Mouse (Mus musculus) layer of hippocampus, adult 2 months (tissue): ENCODE measurements at regions not wholly inside any gene's neighbourhood (a gene's known extent, or its start where the extent isn't known, plus 50 kb on each side); places are given as distances from the start of the nearest gene placed in this dataset.
A peak's percentile ranks its signal among the peaks of the same experiment; 100 is the strongest.

Experiments
- DNase-seq, 2 experiments: peaks; one replicate each; pipeline ENCODE4 v3.0.0; 2022; ENCODE audit warnings: low spot score in 2 of 2
- H3K27ac ChIP-seq: fragments of 200-600 bp; 2 replicates; pipeline ENCODE4 v1.8.1; 2022
- H3K4me3 ChIP-seq: fragments of 200-600 bp; 2 replicates; pipeline ENCODE4 v1.8.1; 2022; ENCODE audit warnings: mild to moderate bottlenecking
- CTCF ChIP-seq: fragments of 200-600 bp; conservative IDR thresholded peaks from 2 replicates; pipeline ENCODE4 v1.8.1; 2022; ENCODE audit warnings: antibody characterized with exemption, mild to moderate bottlenecking, moderate library complexity

GRCm38 (mm10) chr1:91640551-91640950, 100.2 kb downstream of the Asb1 start:
- Histone ChIP-seq H3K4me3 (no peak overlapping the region), H3K27ac (no peak overlapping the region)
- DNase-seq = no peak
- no peak for TF ChIP-seq CTCF

GRCm38 (mm10) chr1:91658991-91659441, 118.7 kb downstream of the Asb1 start:
- Histone ChIP-seq H3K4me3 (no peak overlapping the region), H3K27ac (no peak overlapping the region)
- no peak for TF ChIP-seq CTCF
- no peak for DNase-seq

- TF ChIP-seq CTCF = no peak
- DNase-seq = no peak
- H3K27ac ChIP-seq = no peak overlapping the region
- H3K4me3 ChIP-seq = no peak overlapping the region
These were observed 119.1 kb downstream of the Asb1 start for GRCm38 (mm10) chr1:91659486-91659885.

- Histone ChIP-seq H3K4me3 (no peak overlapping the region), H3K27ac (no peak overlapping the region)
- TF ChIP-seq CTCF = no peak
- DNase-seq = no peak
These were observed 122.9 kb downstream of the Asb1 start for GRCm38 (mm10) chr1:91663289-91663688.

- DNase-seq = peak in 1 of 2 experiments; percentile 3
- TF ChIP-seq CTCF = no peak
- H3K27ac ChIP-seq = no peak overlapping the region
- no peak overlapping the region for H3K4me3 ChIP-seq
These were observed 124.3 kb downstream of the Asb1 start for GRCm38 (mm10) chr1:91664622-91665021.

GRCm38 (mm10) chr1:91668530-91668929, 128.2 kb downstream of the Asb1 start:
- H3K4me3 ChIP-seq = no peak overlapping the region
- no peak for TF ChIP-seq CTCF
- no peak for DNase-seq
- H3K27ac ChIP-seq = no peak overlapping the region

GRCm38 (mm10) chr1:91670980-91671379, 130.3 kb upstream of the Twist2 start:
- DNase-seq = no peak
- H3K4me3 ChIP-seq = no peak overlapping the region
- no peak for TF ChIP-seq CTCF
- H3K27ac ChIP-seq = no peak overlapping the region

- DNase-seq = no peak
- no peak for TF ChIP-seq CTCF
- no peak overlapping the region for H3K4me3 ChIP-seq
- no peak overlapping the region for H3K27ac ChIP-seq
These were observed 127.1 kb upstream of the Twist2 start for GRCm38 (mm10) chr1:91674082-91674655.

- no peak for TF ChIP-seq CTCF
- H3K27ac ChIP-seq = no peak overlapping the region
- no peak overlapping the region for H3K4me3 ChIP-seq
- DNase-seq = no peak
These were observed 124.2 kb upstream of the Twist2 start for GRCm38 (mm10) chr1:91677062-91677461.

- Histone ChIP-seq H3K27ac (no peak overlapping the region), H3K4me3 (no peak overlapping the region)
- DNase-seq = no peak
- TF ChIP-seq CTCF = no peak
These were observed 122.5 kb upstream of the Twist2 start for GRCm38 (mm10) chr1:91678789-91679188.

GRCm38 (mm10) chr1:91685031-91685430, 116.2 kb upstream of the Twist2 start:
- no peak for TF ChIP-seq CTCF
- Histone ChIP-seq H3K27ac (no peak overlapping the region), H3K4me3 (no peak overlapping the region)
- DNase-seq = no peak

- H3K4me3 ChIP-seq = no peak overlapping the region
- DNase-seq = no peak
- no peak for TF ChIP-seq CTCF
- H3K27ac ChIP-seq = no peak overlapping the region
These were observed 115.5 kb upstream of the Twist2 start for GRCm38 (mm10) chr1:91685789-91686188.

GRCm38 (mm10) chr1:91691601-91692000, 109.7 kb upstream of the Twist2 start:
- no peak overlapping the region for H3K4me3 ChIP-seq
- no peak for DNase-seq
- no peak overlapping the region for H3K27ac ChIP-seq
- TF ChIP-seq CTCF = no peak

GRCm38 (mm10) chr1:91692709-91693460, 108.4 kb upstream of the Twist2 start:
- no peak overlapping the region for H3K4me3 ChIP-seq
- TF ChIP-seq CTCF = no peak
- DNase-seq = no peak

More at GRCm38 (mm10) chr1:91692709-91693460, 108.4 kb upstream of the Twist2 start:
- no peak overlapping the region for H3K27ac ChIP-seq
